Mouse (Mus musculus) olfactory bulb, adult 2 months (tissue): ENCODE measurements at regions not wholly inside any gene's neighbourhood (a gene's known extent, or its start where the extent isn't known, plus 50 kb on each side); places are given as distances from the start of the nearest gene placed in this dataset.

Experiments used
- CTCF ChIP-seq: fragments of 200-500 bp; IDR thresholded peaks from 2 replicates; pipeline ENCODE4 v1.5.1; 2012; ENCODE audit warnings: low read depth, mild to moderate bottlenecking, low read length, moderate library complexity; ENCODE audit not compliant: insufficient read depth
- POLR2A ChIP-seq: fragments of 200-500 bp; IDR thresholded peaks from 2 replicates; pipeline ENCODE4 v1.6.1; 2012; ENCODE audit warnings: mild to moderate bottlenecking, low read depth, low read length, moderate library complexity; ENCODE audit not compliant: insufficient read depth

DNA sequence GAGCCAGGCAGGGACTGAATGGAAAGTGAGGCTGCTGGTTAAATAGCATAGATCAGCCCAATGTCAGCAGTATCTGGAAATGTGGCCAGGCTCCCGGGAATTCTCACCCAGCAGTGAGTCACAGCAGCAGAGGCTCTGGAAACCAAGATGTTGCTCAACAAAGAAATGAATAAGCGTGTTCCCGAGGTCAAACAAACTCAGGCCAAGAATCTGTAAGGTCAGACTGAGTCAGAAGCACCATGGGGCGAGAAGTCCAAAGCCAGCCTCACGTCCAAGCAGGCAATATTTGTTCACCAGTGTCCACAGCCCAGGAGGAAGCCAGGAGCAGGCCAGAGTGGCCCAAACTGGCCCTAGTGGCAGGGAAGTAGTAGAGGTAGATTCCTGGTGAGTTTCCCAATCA lies 473.6 kb downstream of the Etnk1 start:
- TF ChIP-seq CTCF: no peak
- no peak for TF ChIP-seq POLR2A
